Mouse (Mus musculus): ENCODE measurements around the gene Brd7.

GRCm38 (mm10) chr8:88411461-88411860 lies 49.5 kb upstream of the Brd7 start:
- TF ChIP-seq ELF1 (IDR thresholded peaks at IDR 0.05; ENCODE audit: low read depth, low read length) (no peak), EP300 (IDR thresholded peaks at IDR 0.05; ENCODE audit: low read length) (no peak), POLR2A (IDR thresholded peaks at IDR 0.05; ENCODE audit: low read depth, low read length) (no peak), E2F4 (IDR thresholded peaks at IDR 0.05; ENCODE audit: insufficient replicate concordance, low read depth, low read length) (no peak), SMC3 (IDR thresholded peaks at IDR 0.05; ENCODE audit: low read depth, low read length) (no peak), CTCF (conservative IDR thresholded peaks at IDR 0.05 in 1 of 2, IDR thresholded peaks at IDR 0.05 in 1 of 2; ENCODE audit: low read depth in 2 of 2, low read length in 2 of 2) (no peak), CHD2 (IDR thresholded peaks at IDR 0.05; ENCODE audit: low read length) (no peak), ZNF384 (IDR thresholded peaks at IDR 0.05; ENCODE audit: low read depth, low read length) (no peak), POLR2AphosphoS2 (IDR thresholded peaks at IDR 0.05; ENCODE audit: low read depth, low read length) (no peak), TCF12 (IDR thresholded peaks at IDR 0.05; ENCODE audit: low read depth, low read length) (no peak), HCFC1 (IDR thresholded peaks at IDR 0.05; ENCODE audit: low read depth, low read length) (no peak)
